Mouse (Mus musculus): ENCODE data around the gene Qprt. TPM values are rescaled to one million over a fixed set of nuclear protein-coding genes. Genes with fewer than 3 reads are reported as not detected.

Gene Qprt
- 0.88 TPM in 1 of 2 replicates, not detected in the other for polyA plus RNA-seq (2014; fragmentation: Nextera tagmentation; extraction: Ambion mirVana)

- Histone ChIP-seq H3K4me3 (ENCODE audit: low read depth, low read length) (no peak within 1 kb of the TSS), H3K27me3 (ENCODE audit: control insufficient read depth, insufficient read depth, low read length) (no peaks in the 10 kb centered on the region), H3K4me1 (ENCODE audit: control insufficient read depth, insufficient read depth, low read length) (no peaks in the 10 kb centered on the region), H3K4me2 (ENCODE audit: low read depth, low read length) (no peak within 1 kb of the TSS), H3K9ac (replicated peaks; ENCODE audit: low read depth, low read length) (no peak within 1 kb of the TSS), H3K27ac (ENCODE audit: low read depth, low read length) (no peak within 1 kb of the TSS), H3K36me3 (ENCODE audit: control insufficient read depth, insufficient read depth, low read length) (no peaks in the 10 kb centered on the region), H3K9me3 (ENCODE audit: control insufficient read depth, low read length) (no peaks in the 10 kb centered on the region)
- 8% methylated on average over 7 of the region's 7 CpGs for WGBS
- no peak for ATAC-seq (ENCODE audit: low read depth)
Measured at GRCm38 (mm10) chr7:127121911-127122270, at the start of gene Qprt. TSS of gene Qprt (minus strand) at chr7:127122226.

- no peak overlapping the region for H3K4me3 ChIP-seq (ENCODE audit: low read depth, low read length)
- H3K4me2 ChIP-seq (ENCODE audit: low read depth, low read length), result no peak overlapping the region
- H3K36me3 ChIP-seq (ENCODE audit: control insufficient read depth, insufficient read depth, low read length), result no peaks in the 10 kb centered on the region
- no peaks in the 10 kb centered on the region for H3K27me3 ChIP-seq (ENCODE audit: control insufficient read depth, insufficient read depth, low read length)
- H3K27ac ChIP-seq (ENCODE audit: low read depth, low read length), result no peak overlapping the region
- 94% methylated on average over 5 of the region's 5 CpGs for WGBS
- no peaks in the 10 kb centered on the region for H3K9me3 ChIP-seq (ENCODE audit: control insufficient read depth, low read length)
- H3K9ac ChIP-seq (replicated peaks; ENCODE audit: low read depth, low read length), result no peak overlapping the region
- H3K4me1 ChIP-seq (ENCODE audit: control insufficient read depth, insufficient read depth, low read length), result no peaks in the 10 kb centered on the region
- no peak for ATAC-seq (ENCODE audit: low read depth)
Measured at GRCm38 (mm10) chr7:127166501-127166900, 44.5 kb upstream of the Qprt start.

- Histone ChIP-seq H3K9ac (replicated peaks; ENCODE audit: low read depth, low read length) (no peak overlapping the region), H3K27me3 (ENCODE audit: control insufficient read depth, insufficient read depth, low read length) (no peaks in the 10 kb centered on the region), H3K4me1 (ENCODE audit: control insufficient read depth, insufficient read depth, low read length) (no peaks in the 10 kb centered on the region), H3K4me3 (ENCODE audit: low read depth, low read length) (no peak overlapping the region), H3K9me3 (ENCODE audit: control insufficient read depth, low read length) (no peaks in the 10 kb centered on the region), H3K36me3 (ENCODE audit: control insufficient read depth, insufficient read depth, low read length) (no peaks in the 10 kb centered on the region), H3K4me2 (ENCODE audit: low read depth, low read length) (no peak overlapping the region), H3K27ac (ENCODE audit: low read depth, low read length) (no peak overlapping the region)
- 91% methylated on average over 12 of the region's 12 CpGs for WGBS
- ATAC-seq (ENCODE audit: low read depth), result no peak
Measured at GRCm38 (mm10) chr7:127165607-127166493, 43.8 kb upstream of the Qprt start.

- no peak overlapping the region for H3K27ac ChIP-seq (ENCODE audit: low read depth, low read length)
- no peaks in the 10 kb centered on the region for H3K4me1 ChIP-seq (ENCODE audit: control insufficient read depth, insufficient read depth, low read length)
- H3K36me3 ChIP-seq (ENCODE audit: control insufficient read depth, insufficient read depth, low read length), result no peaks in the 10 kb centered on the region
- WGBS, result 87% methylated on average over 4 of the region's 4 CpGs
- no peak overlapping the region for H3K9ac ChIP-seq (replicated peaks; ENCODE audit: low read depth, low read length)
- no peak overlapping the region for H3K4me2 ChIP-seq (ENCODE audit: low read depth, low read length)
- H3K4me3 ChIP-seq (ENCODE audit: low read depth, low read length), result no peak overlapping the region
- no peaks in the 10 kb centered on the region for H3K27me3 ChIP-seq (ENCODE audit: control insufficient read depth, insufficient read depth, low read length)
- ATAC-seq (ENCODE audit: low read depth), result no peak
- no peaks in the 10 kb centered on the region for H3K9me3 ChIP-seq (ENCODE audit: control insufficient read depth, low read length)
Measured at GRCm38 (mm10) chr7:127164002-127164401, 42.0 kb upstream of the Qprt start.

- no peaks in the 10 kb centered on the region for H3K36me3 ChIP-seq (ENCODE audit: control insufficient read depth, insufficient read depth, low read length)
- 85% methylated on average over 5 of the region's 5 CpGs for WGBS
- ATAC-seq (ENCODE audit: low read depth), result no peak
- no peak overlapping the region for H3K9ac ChIP-seq (replicated peaks; ENCODE audit: low read depth, low read length)
- no peak overlapping the region for H3K4me3 ChIP-seq (ENCODE audit: low read depth, low read length)
- no peaks in the 10 kb centered on the region for H3K9me3 ChIP-seq (ENCODE audit: control insufficient read depth, low read length)
- H3K4me2 ChIP-seq (ENCODE audit: low read depth, low read length), result no peak overlapping the region
- no peaks in the 10 kb centered on the region for H3K27me3 ChIP-seq (ENCODE audit: control insufficient read depth, insufficient read depth, low read length)
- H3K27ac ChIP-seq (ENCODE audit: low read depth, low read length), result no peak overlapping the region
- H3K4me1 ChIP-seq (ENCODE audit: control insufficient read depth, insufficient read depth, low read length), result no peaks in the 10 kb centered on the region
Measured at GRCm38 (mm10) chr7:127162546-127162945, 40.5 kb upstream of the Qprt start.

GRCm38 (mm10) chr7:127157548-127157947 lies 35.5 kb upstream of the Qprt start:
- Histone ChIP-seq H3K27me3 (ENCODE audit: control insufficient read depth, insufficient read depth, low read length) (no peaks in the 10 kb centered on the region), H3K4me1 (ENCODE audit: control insufficient read depth, insufficient read depth, low read length) (no peaks in the 10 kb centered on the region), H3K36me3 (ENCODE audit: control insufficient read depth, insufficient read depth, low read length) (no peaks in the 10 kb centered on the region), H3K27ac (ENCODE audit: low read depth, low read length) (no peak overlapping the region), H3K4me3 (ENCODE audit: low read depth, low read length) (no peak overlapping the region), H3K9me3 (ENCODE audit: control insufficient read depth, low read length) (no peaks in the 10 kb centered on the region), H3K9ac (replicated peaks; ENCODE audit: low read depth, low read length) (no peak overlapping the region), H3K4me2 (ENCODE audit: low read depth, low read length) (no peak overlapping the region)
- ATAC-seq (ENCODE audit: low read depth), result no peak
- WGBS, result 89% methylated on average over 4 of the region's 4 CpGs

- no peak overlapping the region for H3K9ac ChIP-seq (replicated peaks; ENCODE audit: low read depth, low read length)
- WGBS, result 84% methylated on average over 3 of the region's 3 CpGs
- no peak for ATAC-seq (ENCODE audit: low read depth)
- no peaks in the 10 kb centered on the region for H3K27me3 ChIP-seq (ENCODE audit: control insufficient read depth, insufficient read depth, low read length)
- no peaks in the 10 kb centered on the region for H3K4me1 ChIP-seq (ENCODE audit: control insufficient read depth, insufficient read depth, low read length)
- no peaks in the 10 kb centered on the region for H3K36me3 ChIP-seq (ENCODE audit: control insufficient read depth, insufficient read depth, low read length)
- H3K27ac ChIP-seq (ENCODE audit: low read depth, low read length), result no peak overlapping the region
- H3K4me3 ChIP-seq (ENCODE audit: low read depth, low read length), result no peak overlapping the region
- no peaks in the 10 kb centered on the region for H3K9me3 ChIP-seq (ENCODE audit: control insufficient read depth, low read length)
- no peak overlapping the region for H3K4me2 ChIP-seq (ENCODE audit: low read depth, low read length)
Measured at GRCm38 (mm10) chr7:127153477-127153876, 31.5 kb upstream of the Qprt start.

- no peaks in the 10 kb centered on the region for H3K27me3 ChIP-seq (ENCODE audit: control insufficient read depth, insufficient read depth, low read length)
- 93% methylated on average over 6 of the region's 6 CpGs for WGBS
- no peak overlapping the region for H3K9ac ChIP-seq (replicated peaks; ENCODE audit: low read depth, low read length)
- H3K9me3 ChIP-seq (ENCODE audit: control insufficient read depth, low read length), result no peaks in the 10 kb centered on the region
- H3K27ac ChIP-seq (ENCODE audit: low read depth, low read length), result no peak overlapping the region
- no peaks in the 10 kb centered on the region for H3K36me3 ChIP-seq (ENCODE audit: control insufficient read depth, insufficient read depth, low read length)
- H3K4me1 ChIP-seq (ENCODE audit: control insufficient read depth, insufficient read depth, low read length), result no peaks in the 10 kb centered on the region
- no peak overlapping the region for H3K4me2 ChIP-seq (ENCODE audit: low read depth, low read length)
- H3K4me3 ChIP-seq (ENCODE audit: low read depth, low read length), result no peak overlapping the region
- no peak for ATAC-seq (ENCODE audit: low read depth)
Measured at GRCm38 (mm10) chr7:127152464-127152863, 30.4 kb upstream of the Qprt start.

- Histone ChIP-seq H3K27ac (ENCODE audit: low read depth, low read length) (no peak overlapping the region), H3K9ac (replicated peaks; ENCODE audit: low read depth, low read length) (no peak overlapping the region), H3K4me2 (ENCODE audit: low read depth, low read length) (no peak overlapping the region), H3K27me3 (ENCODE audit: control insufficient read depth, insufficient read depth, low read length) (no peaks in the 10 kb centered on the region), H3K36me3 (ENCODE audit: control insufficient read depth, insufficient read depth, low read length) (no peaks in the 10 kb centered on the region), H3K4me1 (ENCODE audit: control insufficient read depth, insufficient read depth, low read length) (no peaks in the 10 kb centered on the region), H3K4me3 (ENCODE audit: low read depth, low read length) (no peak overlapping the region), H3K9me3 (ENCODE audit: control insufficient read depth, low read length) (no peaks in the 10 kb centered on the region)
- WGBS, result 79% methylated on average over 3 of the region's 3 CpGs
- ATAC-seq (ENCODE audit: low read depth), result no peak
Measured at GRCm38 (mm10) chr7:127147901-127148300, 25.9 kb upstream of the Qprt start.

Data from neural tube, embryonic 14.5 days (tissue).